Mouse (Mus musculus) left cerebral cortex, adult 18-20 months (tissue): Measurements from ENCODE around the gene Ncoa1. TPM values are rescaled to one million over a fixed set of nuclear protein-coding genes. Genes with fewer than 3 reads are reported as not detected.
"Not testable (repeated sequence)": the region's sequence is repeated elsewhere in the genome, so short reads cannot be mapped to it uniquely, and the experiment has no call there.

ENCODE experiments used
- DNase-seq, 2 experiments: peaks; one replicate each; pipeline ENCODE4 v3.0.0; 2021 to 2022; ENCODE audit warnings: low spot score in 2 of 2, mixed read lengths in 1 of 2
- total RNA-seq, 2 experiments: library from RNA; stranded (reverse); gene quantifications; 2 replicates each; pipeline ENCODE4 v1.2.3; 2021

Ncoa1 gene
- total RNA-seq, 2 experiments from 2014 or later: 106 to 110 TPM

DNA sequence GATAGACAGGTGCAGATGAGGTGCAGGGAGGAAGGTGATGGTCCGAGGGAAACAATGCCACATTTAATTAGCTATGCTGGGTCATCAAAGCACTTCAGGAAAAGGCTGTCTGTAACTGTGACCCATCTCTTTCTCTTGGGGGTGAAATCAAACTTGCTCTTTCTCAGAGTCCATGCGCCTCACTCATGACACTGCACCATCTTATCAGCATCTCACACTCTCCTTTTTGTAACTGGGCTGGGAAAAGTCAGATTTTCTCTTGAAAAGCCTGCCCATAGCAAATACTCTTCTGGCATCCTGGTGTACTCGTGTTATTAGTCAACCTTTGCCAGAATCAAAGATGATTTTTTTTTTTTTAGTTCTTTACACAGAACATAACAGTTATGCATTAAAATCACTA, 70.8 kb downstream of the Ncoa1 start:
- DNase-seq: no peak

DNA sequence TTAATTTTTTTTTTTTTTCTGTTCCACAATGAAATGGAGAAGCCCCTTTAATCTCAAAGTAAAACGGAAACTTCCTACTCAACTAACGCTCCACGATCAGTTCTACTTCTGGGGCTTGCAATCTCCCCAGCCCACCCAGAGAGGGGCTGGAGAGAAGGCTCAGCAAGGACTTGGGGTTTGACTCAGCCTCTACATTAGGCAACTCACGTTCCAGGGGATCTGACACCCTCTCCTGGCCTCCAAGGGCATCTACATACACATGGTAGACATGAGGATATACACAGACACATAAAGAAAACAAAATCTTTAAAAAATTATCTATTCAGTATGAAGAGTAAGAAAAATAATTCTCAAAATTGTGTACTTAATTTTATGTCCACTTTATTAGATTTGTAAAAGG, 73.8 kb downstream of the Ncoa1 start:
- no peak for DNase-seq

DNA sequence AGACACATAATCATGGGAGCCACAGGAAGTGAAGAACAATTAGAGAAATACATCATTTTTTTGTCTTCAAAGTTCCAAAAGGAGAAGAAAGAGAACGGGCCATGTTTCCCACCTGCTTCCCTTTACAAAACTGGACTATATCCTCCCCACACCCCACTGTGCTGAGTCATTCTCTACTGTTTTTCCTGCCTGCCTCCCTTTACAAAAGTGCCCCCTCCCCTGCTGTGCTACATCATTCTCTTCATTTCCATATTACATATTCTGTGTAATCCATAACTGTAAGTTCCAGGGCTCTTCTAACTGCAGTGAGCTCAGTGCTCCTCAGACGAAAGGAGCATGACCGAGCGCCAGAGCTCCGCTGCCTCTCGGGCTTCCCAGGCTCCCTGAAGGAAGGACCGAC, 80.8 kb downstream of the Ncoa1 start:
- DNase-seq: no peak

DNA sequence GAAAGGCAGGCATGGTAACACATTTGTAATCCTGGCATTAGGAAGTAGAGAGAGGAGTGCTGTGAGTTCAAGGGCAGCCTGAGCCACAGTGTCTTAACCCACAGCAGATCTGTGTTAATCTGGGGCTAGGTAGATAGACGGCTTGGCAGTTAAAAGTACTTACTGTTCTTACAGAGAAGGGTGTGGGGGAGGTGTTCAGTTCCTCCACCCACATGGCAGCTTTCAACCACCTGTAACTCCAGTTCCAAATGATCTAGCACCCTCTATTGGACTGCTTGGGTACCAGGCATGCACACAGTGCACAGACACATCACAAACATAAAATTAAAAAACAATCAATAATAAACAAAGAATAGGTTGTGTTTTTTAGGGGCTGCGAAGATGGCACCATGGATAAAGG, 84.4 kb downstream of the Ncoa1 start:
- DNase-seq: no peak

DNA sequence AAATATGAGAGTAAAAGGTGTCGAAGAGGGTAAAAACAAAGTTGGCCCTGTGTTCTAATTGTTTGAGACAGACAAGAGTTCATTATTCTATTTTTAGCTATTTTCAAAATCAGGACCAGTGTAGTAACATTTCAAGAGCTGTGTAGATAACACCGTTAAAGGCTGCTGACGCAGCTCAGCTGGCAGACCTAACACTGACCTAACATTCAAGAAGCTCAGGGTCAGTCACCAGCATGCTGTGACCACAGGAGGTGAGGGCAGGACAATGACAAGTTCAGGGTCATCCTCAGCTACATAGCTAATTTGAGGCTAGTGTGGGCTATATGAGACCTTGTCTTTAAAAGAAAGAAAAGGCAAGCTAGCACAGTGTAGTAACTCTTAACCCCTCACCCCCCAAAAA, 84.9 kb downstream of the Ncoa1 start:
- DNase-seq: no peak

DNA sequence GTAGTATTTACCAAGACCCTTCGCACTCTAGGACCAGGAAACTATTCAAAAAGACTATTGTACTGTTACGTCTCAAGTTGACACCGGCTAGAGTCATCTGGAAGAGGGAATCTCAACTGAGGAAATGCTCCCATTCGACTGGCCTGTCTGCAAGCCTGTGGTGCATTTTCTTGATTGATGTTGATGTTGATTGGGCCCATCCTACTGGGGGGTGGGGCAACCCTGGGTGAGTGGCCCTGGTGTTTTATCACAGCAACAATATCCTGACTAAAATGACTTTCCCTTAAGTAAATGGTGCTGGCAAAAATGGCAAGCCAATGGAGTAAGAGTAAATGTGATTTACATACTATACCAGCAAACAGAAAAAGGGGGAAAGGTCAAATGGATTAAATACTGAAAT, 85.7 kb downstream of the Ncoa1 start:
- no peak for DNase-seq

DNA sequence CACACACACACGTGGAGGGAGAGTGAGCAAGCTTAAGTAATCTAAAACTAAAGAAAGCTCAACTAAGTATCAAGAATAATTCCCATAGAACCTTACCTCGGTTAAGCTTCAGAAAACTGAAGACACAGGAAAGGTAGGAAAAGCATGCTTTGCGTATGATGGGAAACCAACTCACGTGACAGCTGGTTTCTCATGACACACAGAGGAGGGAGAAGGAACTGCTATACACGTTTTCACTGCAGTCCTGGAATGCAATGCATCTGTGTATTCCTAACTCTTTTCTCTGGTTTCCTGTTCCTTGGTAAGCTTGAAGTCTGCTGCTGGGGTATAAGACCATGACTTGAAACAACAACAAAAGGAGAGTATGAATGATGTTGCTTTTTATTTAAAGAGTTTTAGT, 86.3 kb downstream of the Ncoa1 start:
- DNase-seq: no peak

DNA sequence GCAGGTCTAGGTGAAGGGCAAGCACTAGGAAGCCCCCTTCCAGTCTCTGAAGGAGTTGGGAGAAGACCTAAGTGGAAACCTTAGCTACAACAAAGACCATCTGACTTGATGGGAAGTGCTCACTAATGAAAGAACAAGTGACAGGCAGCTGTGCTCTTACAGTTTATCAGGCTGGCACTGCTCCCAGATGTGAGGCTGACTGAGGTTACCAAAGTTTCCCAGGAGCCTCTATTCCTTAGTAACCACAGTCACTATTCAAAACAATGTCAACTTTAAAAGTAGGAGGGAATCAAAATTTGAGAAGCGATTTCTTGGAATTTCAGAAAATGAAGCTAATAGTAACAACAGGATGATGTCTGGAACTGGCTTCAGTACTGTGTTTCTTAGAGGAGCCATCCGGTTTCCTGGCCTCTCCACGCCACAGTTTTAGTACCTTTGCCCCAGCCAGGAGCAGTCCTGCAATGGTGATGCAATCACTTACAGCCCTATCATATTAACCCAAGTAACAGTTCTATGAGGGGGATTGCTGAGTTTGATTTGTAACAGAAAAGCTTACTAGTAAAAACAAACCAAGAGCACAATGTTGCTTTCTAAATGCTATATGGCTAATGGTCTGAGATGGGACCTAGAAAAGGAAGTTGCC, 90.8 kb downstream of the Ncoa1 start:
- no peak for DNase-seq

DNA sequence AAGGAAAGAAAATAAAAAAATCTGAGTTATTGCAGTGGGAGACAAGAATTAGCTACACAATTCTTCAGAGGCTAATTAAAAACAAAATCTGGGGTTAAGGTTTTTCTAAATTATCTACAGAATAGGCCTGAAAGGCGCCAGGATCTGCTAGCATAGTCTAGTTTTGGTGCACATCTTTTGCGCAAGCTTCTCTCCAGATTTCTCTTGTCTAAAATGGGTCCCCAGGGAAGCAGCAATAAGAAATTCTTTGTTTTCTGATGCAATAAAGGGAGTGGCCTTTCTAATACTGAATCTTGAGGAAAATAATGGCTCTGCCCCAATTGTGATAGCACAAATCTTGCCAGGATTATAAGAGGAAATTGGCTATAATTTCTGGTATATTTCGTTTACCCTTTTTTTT, 93.9 kb downstream of the Ncoa1 start:
- no peak for DNase-seq

DNA sequence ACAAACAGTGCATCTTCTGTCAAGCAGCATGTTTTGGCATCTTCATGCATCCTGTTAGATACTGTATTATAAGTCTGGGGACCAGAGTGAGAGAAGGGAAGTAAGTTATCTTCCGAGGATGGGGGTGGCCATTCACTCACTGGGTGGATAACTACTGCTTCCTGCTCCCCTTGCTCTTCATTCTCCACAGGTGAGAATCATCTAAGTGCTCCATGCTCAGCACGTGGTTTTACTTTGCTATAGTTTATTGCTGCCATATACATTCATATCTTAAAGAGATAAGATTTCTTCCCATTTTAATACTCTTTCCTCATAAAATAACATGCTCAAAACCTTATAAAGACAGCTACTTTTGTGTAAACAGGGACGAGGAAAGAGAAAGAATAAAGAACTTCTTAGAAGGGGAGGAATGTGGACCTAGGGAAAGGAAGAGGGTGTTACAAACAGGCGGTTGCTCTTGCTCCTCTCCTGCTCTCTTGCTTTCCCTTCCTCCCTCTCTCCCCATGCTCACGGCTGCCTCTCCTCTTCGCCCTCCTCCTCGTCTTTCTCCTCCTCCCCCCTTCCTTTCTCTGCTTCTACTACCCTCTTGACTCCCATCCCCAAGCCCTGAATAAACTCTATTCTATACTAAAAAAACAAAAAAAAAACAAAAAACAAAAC, 97.6 kb downstream of the Ncoa1 start:
- DNase-seq: no peak

DNA sequence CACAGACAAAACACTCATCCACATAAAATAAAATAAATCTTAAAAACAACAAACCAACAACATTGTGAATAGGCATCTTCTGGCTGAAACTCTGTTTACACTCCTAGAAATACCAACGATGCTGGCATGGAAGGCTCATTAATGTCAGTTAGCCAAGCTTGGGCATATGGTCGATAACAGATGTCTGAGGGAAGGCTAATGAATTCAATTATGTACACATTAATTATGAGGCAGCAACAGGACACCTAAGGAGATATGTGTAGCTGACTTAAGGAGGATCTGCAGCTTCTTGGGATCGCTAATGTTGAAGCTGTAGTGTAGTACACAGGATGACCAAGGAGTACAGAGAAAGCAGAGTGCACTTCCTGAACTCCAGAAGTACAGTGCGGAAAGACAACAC, 100.5 kb downstream of the Ncoa1 start:
- DNase-seq: no peak

DNA sequence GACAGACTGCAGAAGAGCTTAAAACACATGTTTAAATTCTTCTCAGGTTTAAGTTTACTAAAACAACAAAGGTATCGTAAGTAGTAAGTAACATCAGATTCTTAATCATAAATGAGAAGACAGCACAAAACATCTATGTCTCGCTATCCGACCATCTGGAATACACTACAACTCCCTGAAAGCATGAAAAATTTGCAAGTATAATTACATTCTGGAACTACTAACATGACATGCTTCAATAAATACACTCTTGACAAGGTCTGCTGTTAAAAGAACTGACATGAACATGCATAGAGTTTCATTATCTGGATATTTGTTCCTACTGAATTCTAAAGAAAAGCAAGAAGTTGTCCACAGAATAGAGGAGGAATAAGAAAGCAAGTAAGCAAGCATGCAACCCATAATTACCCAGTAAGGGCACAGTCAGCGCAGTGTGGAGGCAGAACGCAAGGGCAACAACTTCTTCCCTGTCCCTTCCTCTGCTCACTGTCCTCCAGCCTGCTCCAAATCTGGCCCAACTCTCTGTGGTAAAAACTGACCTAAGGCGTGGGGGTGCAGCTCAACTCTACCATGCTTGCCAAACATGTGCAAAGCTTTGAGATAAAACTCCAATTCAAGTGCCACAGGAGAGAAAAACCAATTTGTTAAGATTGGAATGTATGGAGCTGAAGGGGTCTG, 102.0 kb downstream of the Ncoa1 start:
- no peak for DNase-seq

DNA sequence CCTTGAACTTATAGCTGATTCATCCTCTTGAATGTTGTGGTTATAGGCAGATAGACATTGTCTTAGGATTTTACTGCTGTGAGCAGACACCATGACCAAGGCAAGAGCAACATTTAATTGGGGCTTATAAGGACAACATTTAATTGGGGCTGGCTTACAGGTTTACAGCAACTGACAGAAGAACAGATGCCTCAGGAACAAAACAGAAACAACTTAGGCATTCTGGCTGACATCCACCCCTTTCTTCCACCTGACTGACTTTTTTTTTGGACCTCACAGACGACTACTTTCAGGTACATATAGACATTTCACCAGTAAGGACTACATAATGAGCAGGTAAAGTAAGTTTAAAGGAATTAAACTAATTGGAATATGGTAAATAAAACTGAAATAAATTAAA, 105.6 kb downstream of the Ncoa1 start:
- DNase-seq: no peak

DNA sequence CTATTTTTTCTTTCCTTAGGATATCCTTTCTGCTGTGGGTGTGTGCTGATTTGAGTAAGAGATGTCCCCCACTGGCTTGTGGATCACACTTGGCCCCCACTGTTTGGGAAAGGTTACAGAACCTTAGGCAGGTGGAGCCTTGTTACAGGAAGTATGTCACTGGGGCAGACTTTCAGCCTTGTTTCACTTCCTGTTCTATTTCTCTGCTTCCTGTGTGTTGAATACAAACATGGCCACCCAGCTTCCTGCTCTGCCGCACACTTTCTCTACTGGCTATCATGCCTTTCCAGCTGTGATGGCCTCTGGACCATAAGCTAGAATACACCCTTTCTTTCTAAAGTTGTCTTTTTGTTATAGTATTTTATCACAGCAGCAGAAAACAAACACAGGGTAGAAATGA, 111.0 kb downstream of the Ncoa1 start:
- DNase-seq: no peak

DNA sequence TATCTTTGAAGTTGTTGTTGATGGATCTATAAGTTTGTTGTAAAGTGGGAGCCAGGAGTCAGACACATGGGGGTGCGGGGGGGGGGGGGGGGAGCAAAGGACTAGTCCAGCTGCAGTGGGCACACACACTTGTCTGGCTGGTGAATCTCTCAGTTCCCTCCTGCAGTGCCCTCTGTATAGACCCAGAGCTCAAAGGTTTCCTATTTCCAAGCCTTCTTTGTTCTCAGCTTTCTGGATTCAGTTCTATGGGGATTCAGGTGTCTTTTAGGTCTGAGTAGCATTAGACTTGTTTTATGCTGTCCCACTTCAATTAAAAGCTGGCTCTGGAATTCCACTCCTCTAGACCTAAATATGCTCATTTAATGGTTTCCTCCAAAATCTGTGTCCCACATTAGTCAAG, 117.5 kb downstream of the Ncoa1 start:
- DNase-seq: no peak

DNA sequence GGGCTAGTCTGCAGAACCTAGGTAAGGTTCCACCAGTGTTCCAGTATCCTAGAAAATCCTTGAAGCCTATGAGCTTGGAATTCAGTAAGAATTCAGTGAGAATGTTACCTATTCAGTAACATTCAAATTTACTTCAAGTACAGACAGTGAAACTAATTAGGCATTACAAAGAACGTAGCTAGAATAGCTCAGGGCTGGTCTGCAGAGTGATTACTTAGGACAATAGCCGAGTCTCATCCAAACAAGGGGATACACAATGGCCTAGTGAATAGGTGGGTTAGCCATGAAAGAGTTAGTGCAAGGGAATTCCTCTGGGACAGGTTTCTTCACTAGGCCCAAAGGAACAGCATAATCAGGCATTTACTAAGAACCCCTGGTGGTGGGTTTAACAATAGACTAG, 118.3 kb downstream of the Ncoa1 start:
- not testable (repeated sequence) for DNase-seq

DNA sequence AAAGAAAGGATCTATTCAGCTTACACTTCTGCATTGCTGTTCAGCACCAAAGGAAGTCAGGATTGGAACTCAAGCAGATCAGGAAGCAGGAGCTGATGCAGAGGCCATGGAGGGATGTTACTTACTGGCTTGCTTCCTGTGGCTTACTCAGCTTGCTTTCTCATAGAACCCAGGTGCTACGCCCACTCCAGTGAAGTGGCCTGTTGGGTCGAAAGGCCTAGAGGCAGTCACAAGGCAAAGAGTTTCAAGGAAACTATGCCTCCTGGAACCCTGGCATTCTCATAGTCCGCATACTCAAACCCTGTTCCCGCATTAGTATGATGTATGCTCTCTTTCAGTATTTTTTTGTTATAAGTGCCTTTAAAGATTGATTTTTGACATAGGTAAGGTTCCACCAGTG, 118.9 kb downstream of the Ncoa1 start:
- no peak for DNase-seq

DNA sequence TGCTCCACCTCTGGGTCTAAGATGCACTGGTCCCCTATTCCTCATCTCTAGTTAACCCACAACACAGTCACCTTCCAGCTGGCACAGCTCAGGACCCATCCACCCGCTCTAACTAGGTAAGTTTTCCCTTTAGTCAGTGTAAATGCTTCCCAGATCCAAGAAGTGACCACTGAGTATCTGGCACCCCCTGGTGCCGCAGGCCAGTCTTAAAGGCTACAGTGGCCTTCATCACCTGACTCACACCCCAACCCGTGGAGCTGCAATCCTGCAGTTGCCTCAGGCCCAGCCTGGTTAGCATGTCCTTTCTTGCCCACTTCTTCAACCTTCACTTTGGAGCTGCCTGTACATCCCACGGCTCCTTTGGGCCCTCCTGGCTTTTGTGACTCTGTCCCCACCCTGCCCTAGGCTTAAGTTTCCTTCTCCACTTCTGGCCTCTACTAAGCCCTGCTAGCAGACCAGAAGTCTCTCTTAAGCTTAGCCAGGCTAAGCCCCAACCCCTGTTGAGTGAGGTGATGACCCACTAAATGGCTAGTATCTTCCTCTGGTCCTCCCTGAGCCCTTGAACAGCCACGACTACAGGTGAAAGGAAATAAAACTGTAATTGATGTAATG, 120.0 kb downstream of the Ncoa1 start:
- DNase-seq: no peak

DNA sequence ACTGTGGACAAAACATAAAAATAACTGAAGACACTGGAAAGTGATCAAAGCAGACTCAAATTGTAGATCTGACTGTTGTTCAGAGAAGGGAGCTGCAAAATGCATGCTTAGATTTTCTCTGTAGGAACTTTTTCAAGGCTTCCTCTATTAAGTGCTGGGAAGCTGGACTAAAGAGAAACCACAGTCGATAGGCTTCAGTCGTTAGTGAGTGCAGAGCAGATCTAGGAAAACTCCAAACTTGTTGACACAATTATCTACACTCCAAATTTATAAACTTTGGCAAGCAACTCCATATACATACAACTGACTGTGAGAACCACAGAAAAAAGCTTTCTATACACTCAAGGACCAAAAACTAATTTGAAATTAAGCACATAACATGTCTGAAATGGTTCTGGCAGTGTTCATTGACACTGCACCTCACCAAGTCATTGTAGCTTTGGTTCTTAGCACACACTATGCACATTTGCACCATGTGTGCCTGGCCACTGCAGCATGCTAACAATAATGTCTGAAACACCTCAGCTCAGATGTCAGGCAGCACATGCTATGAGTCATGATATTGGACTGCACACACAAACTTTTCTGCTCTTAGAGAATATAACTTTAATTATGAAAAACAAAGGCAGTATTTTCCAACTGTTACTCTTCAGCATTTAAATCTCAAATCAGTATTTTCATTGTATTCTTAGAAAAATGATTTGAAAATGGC, 121.8 kb downstream of the Ncoa1 start:
- DNase-seq: no peak

DNA sequence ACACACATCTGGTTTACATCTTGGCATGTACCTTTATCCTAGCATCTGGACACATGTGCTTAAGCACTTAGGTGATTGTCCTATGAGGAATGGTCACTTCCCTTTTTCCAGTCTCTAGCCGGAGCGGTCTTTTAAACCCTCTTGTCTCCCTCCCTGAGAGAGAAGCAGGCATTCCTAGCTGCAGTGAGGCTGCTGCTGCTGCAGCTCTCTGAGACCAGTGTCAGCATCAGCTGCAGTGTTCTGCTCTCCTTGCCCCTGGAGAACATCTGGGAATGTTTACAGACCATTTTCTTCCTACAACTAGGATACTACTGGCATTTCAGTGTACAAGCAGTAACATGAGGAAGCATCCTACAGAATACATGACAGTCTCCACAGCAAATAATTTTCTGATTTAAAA, 133.8 kb downstream of the Ncoa1 start:
- DNase-seq: no peak

DNA sequence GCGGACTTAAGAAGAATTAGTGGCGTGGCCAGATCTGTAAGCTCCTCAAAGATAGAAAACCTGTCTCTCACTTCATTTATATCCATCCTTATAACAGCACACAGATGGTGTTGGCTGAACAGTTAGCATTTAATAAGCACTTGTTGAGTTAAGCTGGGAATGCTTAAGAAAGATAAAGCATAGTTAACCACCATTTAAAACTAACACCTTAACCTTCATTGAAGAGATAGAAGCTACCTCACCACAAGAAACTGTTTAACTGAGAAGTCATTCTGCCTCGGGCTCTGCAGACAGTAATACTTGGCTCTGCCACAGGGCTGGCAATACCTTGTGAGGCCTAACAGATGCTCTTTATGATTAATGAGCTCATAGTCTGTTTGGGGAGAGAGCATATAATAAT, 134.9 kb downstream of the Ncoa1 start:
- no peak for DNase-seq
